Mouse (Mus musculus): ENCODE data around the gene Epn3. TPM values are rescaled to one million over a fixed set of nuclear protein-coding genes. Genes with fewer than 3 reads are reported as not detected.
A peak's percentile ranks its signal among the peaks of the same experiment; 100 is the strongest.

The Epn3 gene
- polyA plus RNA-seq, 1 experiment from 2014 or later, result 0.34 TPM

- 4% methylated on average over 54 of the region's 55 CpGs for WGBS
- H3K9ac ChIP-seq, result peak overlapping the region; percentile 83
- H3K27me3 ChIP-seq, result peaks cover 45% of the 10 kb centered on the region
- H3K4me1 ChIP-seq, result peaks cover 11% of the 10 kb centered on the region; the same call in 1 of the 2 replicates
- no peaks in the 10 kb centered on the region for H3K9me3 ChIP-seq (replicated peaks)
- H3K4me3 ChIP-seq, result peak overlapping the region; percentile 54
- H3K27ac ChIP-seq, result no peak overlapping the region
- peak overlapping the region; percentile 77 for H3K4me2 ChIP-seq
- ATAC-seq, result peak; percentile 75
- H3K36me3 ChIP-seq (ENCODE audit: poor library complexity, severe bottlenecking), result no peaks in the 10 kb centered on the region
Measured at GRCm38 (mm10) chr11:94491035-94491748, 8.6 kb downstream of the Epn3 start.

- Histone ChIP-seq H3K4me2 (no peak overlapping the region), H3K36me3 (ENCODE audit: poor library complexity, severe bottlenecking) (no peaks in the 10 kb centered on the region), H3K4me1 (peaks cover 11% of the 10 kb centered on the region; the same call in 1 of the 2 replicates), H3K27me3 (peaks cover 49% of the 10 kb centered on the region), H3K9ac (no peak overlapping the region), H3K9me3 (replicated peaks) (no peaks in the 10 kb centered on the region), H3K27ac (no peak overlapping the region), H3K4me3 (no peak overlapping the region)
- ATAC-seq, result no peak
- WGBS, result 26% methylated on average over 4 of the region's 4 CpGs
Measured at GRCm38 (mm10) chr11:94489745-94490144, 10.0 kb downstream of the Epn3 start.

- H3K4me1 ChIP-seq, result peaks cover 11% of the 10 kb centered on the region; the same call in 1 of the 2 replicates
- no peak overlapping the region for H3K9ac ChIP-seq
- no peaks in the 10 kb centered on the region for H3K9me3 ChIP-seq (replicated peaks)
- peaks cover 52% of the 10 kb centered on the region for H3K27me3 ChIP-seq
- no peak overlapping the region for H3K4me3 ChIP-seq
- ATAC-seq, result no peak
- H3K27ac ChIP-seq, result no peak overlapping the region
- H3K36me3 ChIP-seq (ENCODE audit: poor library complexity, severe bottlenecking), result no peaks in the 10 kb centered on the region
- no peak overlapping the region for H3K4me2 ChIP-seq
- WGBS, result 88% methylated on average over 11 of the region's 11 CpGs
Measured at GRCm38 (mm10) chr11:94488767-94489533, 10.8 kb downstream of the Epn3 start.

- WGBS, result 5% methylated on average over 24 of the region's 24 CpGs
- Histone ChIP-seq H3K9me3 (replicated peaks) (no peaks in the 10 kb centered on the region), H3K4me3 (peak within 1 kb of the TSS; percentile 20), H3K4me1 (peaks cover 4% of the 10 kb centered on the region; the same call in 1 of the 2 replicates), H3K4me2 (peak within 1 kb of the TSS; percentile 48), H3K36me3 (ENCODE audit: poor library complexity, severe bottlenecking) (no peaks in the 10 kb centered on the region), H3K9ac (no peak within 1 kb of the TSS), H3K27me3 (peaks cover 36% of the 10 kb centered on the region), H3K27ac (no peak within 1 kb of the TSS)
- peak; percentile 85 for ATAC-seq
Measured at GRCm38 (mm10) chr11:94486001-94486400, 13.8 kb downstream of the Epn3 start, which contains the start of gene Spata20. Gene Spata20, minus strand, starts transcription at chr11:94486179.

- H3K9ac ChIP-seq, result no peak overlapping the region
- no peak for ATAC-seq
- H3K4me3 ChIP-seq, result no peak overlapping the region
- H3K9me3 ChIP-seq (replicated peaks), result no peaks in the 10 kb centered on the region
- H3K4me2 ChIP-seq, result no peak overlapping the region
- no peaks in the 10 kb centered on the region for H3K36me3 ChIP-seq (ENCODE audit: poor library complexity, severe bottlenecking)
- 90% methylated on average over 5 of the region's 5 CpGs for WGBS
- no peak overlapping the region for H3K27ac ChIP-seq
- H3K27me3 ChIP-seq, result peaks cover 32% of the 10 kb centered on the region
- H3K4me1 ChIP-seq, result no peaks in the 10 kb centered on the region
Measured at GRCm38 (mm10) chr11:94485223-94485622, 14.6 kb downstream of the Epn3 start.

GRCm38 (mm10) chr11:94484636-94485035 is 15.1 kb downstream of the Epn3 start:
- H3K9me3 ChIP-seq (replicated peaks), result no peaks in the 10 kb centered on the region
- no peak overlapping the region for H3K4me2 ChIP-seq
- no peak overlapping the region for H3K27ac ChIP-seq
- H3K4me3 ChIP-seq, result no peak overlapping the region
- no peaks in the 10 kb centered on the region for H3K36me3 ChIP-seq (ENCODE audit: poor library complexity, severe bottlenecking)
- ATAC-seq, result no peak
- 88% methylated on average over 9 of the region's 9 CpGs for WGBS
- no peak overlapping the region for H3K9ac ChIP-seq
- peaks cover 27% of the 10 kb centered on the region for H3K27me3 ChIP-seq
- H3K4me1 ChIP-seq, result no peaks in the 10 kb centered on the region

- Histone ChIP-seq H3K36me3 (ENCODE audit: poor library complexity, severe bottlenecking) (no peaks in the 10 kb centered on the region), H3K9me3 (replicated peaks) (no peaks in the 10 kb centered on the region), H3K4me1 (no peaks in the 10 kb centered on the region), H3K27me3 (peaks cover 23% of the 10 kb centered on the region), H3K4me2 (no peak overlapping the region), H3K27ac (no peak overlapping the region), H3K4me3 (no peak overlapping the region), H3K9ac (no peak overlapping the region)
- WGBS, result 86% methylated on average over 14 of the region's 14 CpGs
- no peak for ATAC-seq
Measured at GRCm38 (mm10) chr11:94483921-94484320, 15.9 kb downstream of the Epn3 start.

- H3K9ac ChIP-seq, result no peak overlapping the region
- peaks cover 23% of the 10 kb centered on the region for H3K27me3 ChIP-seq
- H3K9me3 ChIP-seq (replicated peaks), result no peaks in the 10 kb centered on the region
- no peak overlapping the region for H3K4me2 ChIP-seq
- no peaks in the 10 kb centered on the region for H3K4me1 ChIP-seq
- 85% methylated on average over 11 of the region's 11 CpGs for WGBS
- no peak overlapping the region for H3K27ac ChIP-seq
- no peak for ATAC-seq
- no peaks in the 10 kb centered on the region for H3K36me3 ChIP-seq (ENCODE audit: poor library complexity, severe bottlenecking)
- H3K4me3 ChIP-seq, result no peak overlapping the region
Measured at GRCm38 (mm10) chr11:94483436-94483835, 16.3 kb downstream of the Epn3 start.

GRCm38 (mm10) chr11:94482738-94483137 is 17.0 kb downstream of the Epn3 start:
- Histone ChIP-seq H3K9ac (no peak overlapping the region), H3K4me3 (no peak overlapping the region), H3K36me3 (ENCODE audit: poor library complexity, severe bottlenecking) (no peaks in the 10 kb centered on the region), H3K4me2 (no peak overlapping the region), H3K4me1 (no peaks in the 10 kb centered on the region), H3K9me3 (replicated peaks) (no peaks in the 10 kb centered on the region), H3K27ac (no peak overlapping the region), H3K27me3 (peaks cover 25% of the 10 kb centered on the region)
- 95% methylated on average over 11 of the region's 11 CpGs for WGBS
- ATAC-seq, result no peak

GRCm38 (mm10) chr11:94481963-94482362 is 17.8 kb downstream of the Epn3 start:
- Histone ChIP-seq H3K9ac (no peak overlapping the region), H3K9me3 (replicated peaks) (no peaks in the 10 kb centered on the region), H3K27me3 (peaks cover 25% of the 10 kb centered on the region), H3K4me3 (no peak overlapping the region), H3K4me2 (no peak overlapping the region), H3K27ac (no peak overlapping the region), H3K36me3 (ENCODE audit: poor library complexity, severe bottlenecking) (no peaks in the 10 kb centered on the region), H3K4me1 (no peaks in the 10 kb centered on the region)
- WGBS, result 91% methylated on average over 7 of the region's 7 CpGs
- ATAC-seq, result no peak

- Histone ChIP-seq H3K4me1 (peaks cover 7% of the 10 kb centered on the region), H3K36me3 (ENCODE audit: poor library complexity, severe bottlenecking) (no peaks in the 10 kb centered on the region), H3K9me3 (replicated peaks) (no peaks in the 10 kb centered on the region), H3K27me3 (peaks cover 38% of the 10 kb centered on the region), H3K4me2 (no peak overlapping the region), H3K9ac (0 out of 2 replicates have a peak overlapping the region, but pooled peaks have one; percentile 2), H3K27ac (no peak overlapping the region), H3K4me3 (no peak overlapping the region)
- ATAC-seq, result no peak
- WGBS, result 91% methylated on average over 9 of the region's 9 CpGs
Measured at GRCm38 (mm10) chr11:94480382-94480781, 19.4 kb downstream of the Epn3 start.

GRCm38 (mm10) chr11:94477651-94478050 is 22.1 kb downstream of the Epn3 start:
- no peak overlapping the region for H3K27ac ChIP-seq
- H3K4me2 ChIP-seq, result no peak overlapping the region
- H3K36me3 ChIP-seq (ENCODE audit: poor library complexity, severe bottlenecking), result no peaks in the 10 kb centered on the region
- H3K9ac ChIP-seq, result no peak overlapping the region
- no peak overlapping the region for H3K4me3 ChIP-seq
- ATAC-seq, result no peak
- 73% methylated on average over 6 of the region's 6 CpGs for WGBS
- no peaks in the 10 kb centered on the region for H3K9me3 ChIP-seq (replicated peaks)
- peaks cover 31% of the 10 kb centered on the region for H3K4me1 ChIP-seq
- H3K27me3 ChIP-seq, result peaks cover 44% of the 10 kb centered on the region
